Mouse (Mus musculus) retina, adult 2 months (tissue): ENCODE measurements around the gene Kansl1.

Experiments
- DNase-seq: peaks from one replicate; pipeline ENCODE4 v3.0.0-alpha.2; 2012; ENCODE audit warnings: low read depth, low spot score

Kansl1 gene

DNA sequence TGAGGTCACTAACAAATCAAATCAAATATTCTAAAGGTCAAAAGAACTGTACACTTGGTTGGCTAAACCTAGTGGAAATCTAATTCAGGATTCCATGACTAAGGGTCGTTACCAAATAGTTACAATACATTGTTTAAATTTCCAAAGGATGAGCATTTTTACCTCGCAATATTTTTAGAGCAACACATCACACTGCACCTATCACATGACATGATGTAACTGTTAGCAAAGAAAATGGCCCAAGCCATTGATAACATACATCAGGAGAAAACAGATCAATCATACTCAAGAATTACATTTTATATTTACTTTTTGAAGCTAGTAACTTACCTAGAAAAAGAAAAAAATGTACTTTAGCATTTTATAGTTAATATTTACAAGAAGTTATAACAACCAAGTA, 29.0 kb downstream of the Kansl1 start:
- DNase-seq = no peak

GRCm38 (mm10) chr11:104438450-104438849, 30.2 kb downstream of the Kansl1 start:
- DNase-seq = no peak

- no peak for DNase-seq
Measured at GRCm38 (mm10) chr11:104436394-104436954, 32.2 kb downstream of the Kansl1 start.

DNA sequence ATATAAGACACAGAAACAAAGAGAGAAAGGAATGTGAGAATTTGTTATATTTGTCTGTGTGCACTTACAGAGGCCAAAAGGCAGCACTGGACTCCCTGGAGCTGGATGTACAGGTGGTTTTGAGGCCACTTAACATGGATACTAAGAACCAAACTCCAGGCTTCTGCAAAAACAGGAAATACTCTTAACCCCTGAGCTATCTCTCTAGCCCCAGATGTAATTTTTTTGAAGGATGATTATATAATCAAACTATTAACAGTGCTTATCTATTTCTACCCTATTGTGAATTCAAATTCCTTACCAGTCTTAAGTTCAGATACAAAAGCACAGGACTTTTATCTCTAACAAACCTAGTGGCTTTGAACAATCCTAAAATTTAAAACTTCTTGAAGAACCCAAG, 32.9 kb downstream of the Kansl1 start:
- DNase-seq = no peak

- DNase-seq = no peak
Measured at GRCm38 (mm10) chr11:104435141-104435540, 33.5 kb downstream of the Kansl1 start.

DNA sequence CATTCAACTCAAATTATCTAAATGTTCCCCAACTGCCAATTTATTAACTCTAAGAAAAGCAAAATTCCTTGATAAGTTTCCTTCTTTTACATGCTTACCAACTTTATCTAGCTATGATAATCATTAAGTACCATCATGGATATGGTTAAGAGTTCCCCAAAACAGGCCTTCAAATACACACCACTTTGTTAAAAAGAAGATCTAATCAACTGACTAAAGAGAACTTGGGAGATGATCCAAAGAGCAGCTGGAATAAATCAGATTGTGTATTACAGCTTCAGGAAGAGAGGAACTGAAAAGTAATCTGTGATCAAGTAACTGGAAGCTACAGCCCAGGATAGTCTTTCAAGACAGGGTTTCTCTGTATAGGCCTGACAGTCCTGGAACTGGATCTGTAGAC, 36.4 kb downstream of the Kansl1 start:
- no peak for DNase-seq

- DNase-seq = no peak
Measured at GRCm38 (mm10) chr11:104431807-104432206, 36.9 kb downstream of the Kansl1 start.

- DNase-seq = no peak
Measured at GRCm38 (mm10) chr11:104424727-104425416, 43.8 kb downstream of the Kansl1 start.

DNA sequence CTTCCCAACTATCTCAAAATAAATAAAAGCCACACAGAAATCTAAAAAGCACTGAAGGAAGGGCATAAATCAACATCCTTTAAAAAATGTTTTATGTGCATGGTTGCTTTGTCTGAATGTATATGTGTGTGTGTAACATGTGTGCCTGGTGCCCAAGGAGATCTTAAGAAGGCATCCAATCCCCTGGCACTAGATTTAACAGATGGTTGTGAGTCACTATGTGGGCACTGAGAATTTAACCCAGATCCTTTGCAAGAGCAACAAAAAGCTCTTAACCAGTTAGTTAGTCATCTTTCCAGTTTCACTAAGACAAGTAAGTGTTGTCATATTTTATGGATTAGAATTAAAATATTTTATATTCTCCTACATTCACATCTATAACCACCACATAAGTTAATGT, 56.4 kb downstream of the Kansl1 start:
- DNase-seq = no peak

DNA sequence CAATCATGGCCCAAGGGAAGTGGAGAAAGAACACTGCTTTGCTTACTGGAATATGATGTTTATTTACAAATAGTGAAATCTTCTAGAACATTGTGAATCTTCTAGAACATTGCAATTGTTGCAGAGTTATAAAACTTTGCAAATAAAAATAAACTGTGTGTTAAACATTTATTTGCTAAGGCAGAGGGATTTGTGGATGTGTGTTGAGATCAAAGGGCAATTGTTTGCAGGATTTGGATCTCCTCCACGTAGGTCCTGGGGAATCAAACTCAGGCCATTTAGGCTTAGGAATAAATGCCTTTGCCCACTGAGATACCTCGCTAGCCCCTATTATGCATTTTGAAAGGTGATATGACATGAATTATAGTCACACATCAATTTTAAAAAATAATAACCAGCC, 61.3 kb downstream of the Kansl1 start:
- no peak for DNase-seq

DNA sequence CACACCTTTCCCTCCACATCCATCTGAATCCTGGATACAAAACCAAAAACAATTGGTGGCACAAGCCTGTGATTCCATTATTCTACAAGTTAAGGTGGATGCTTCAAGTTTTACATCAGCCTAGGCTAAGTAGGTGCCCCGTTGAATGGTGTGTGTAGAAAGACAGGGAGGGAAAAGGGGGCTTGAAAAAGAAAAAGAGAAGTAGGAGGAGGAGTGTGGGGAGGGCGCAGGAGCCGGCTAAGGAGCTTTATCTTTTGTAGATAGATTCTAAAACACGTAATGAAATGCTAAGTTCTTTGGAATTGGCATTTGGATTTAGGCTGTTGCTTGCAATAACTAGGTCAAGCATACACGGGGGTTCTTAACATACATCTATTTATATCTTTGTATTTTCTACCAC, 67.7 kb downstream of the Kansl1 start:
- DNase-seq = no peak

GRCm38 (mm10) chr11:104399459-104400216, 69.0 kb downstream of the Kansl1 start:
- no peak for DNase-seq

GRCm38 (mm10) chr11:104395648-104396047, 73.0 kb downstream of the Kansl1 start:
- DNase-seq = no peak

GRCm38 (mm10) chr11:104393196-104393595, 75.5 kb downstream of the Kansl1 start:
- no peak for DNase-seq

- DNase-seq = no peak
Measured at GRCm38 (mm10) chr11:104392153-104392552, 76.5 kb downstream of the Kansl1 start.

DNA sequence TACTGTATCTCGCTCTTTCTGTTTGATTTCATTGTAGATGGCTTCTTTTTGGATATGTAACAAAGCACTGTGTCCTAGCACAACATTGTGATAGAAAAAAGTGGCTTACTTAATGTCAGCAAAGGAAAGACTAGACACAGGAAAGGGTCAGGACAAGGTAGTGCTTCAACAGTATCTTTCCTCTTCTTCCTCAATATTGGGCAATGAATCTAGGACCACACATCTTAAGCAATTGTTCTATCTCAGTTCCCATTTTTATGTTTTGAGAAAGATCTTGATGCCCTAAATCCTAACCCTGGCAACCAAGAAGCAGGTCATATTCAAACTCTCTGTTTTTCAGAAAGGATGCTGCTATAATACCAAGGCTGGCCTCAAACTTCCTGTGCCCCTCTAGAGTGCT, 81.4 kb downstream of the Kansl1 start:
- DNase-seq = no peak

DNA sequence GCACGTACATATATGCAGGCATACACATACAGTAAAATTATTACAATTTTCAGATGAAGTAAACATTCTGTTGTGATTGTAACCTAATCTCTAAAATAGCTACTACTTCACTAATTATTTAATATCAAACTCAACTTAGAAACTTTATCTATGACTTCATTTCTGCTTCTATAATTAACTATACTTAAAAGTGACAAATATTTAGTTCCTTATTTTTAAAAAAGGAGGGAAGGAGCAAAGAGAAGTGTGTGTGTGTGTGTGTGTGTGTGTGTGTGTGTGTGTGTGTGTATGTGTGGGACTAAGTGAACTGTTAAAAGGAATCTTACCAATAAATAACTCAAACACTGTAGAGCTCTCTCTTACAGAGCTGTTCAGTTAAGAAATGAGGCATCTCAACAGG, 82.1 kb downstream of the Kansl1 start:
- no peak for DNase-seq

- DNase-seq = no peak
Measured at GRCm38 (mm10) chr11:104383167-104383810, 85.4 kb downstream of the Kansl1 start.

DNA sequence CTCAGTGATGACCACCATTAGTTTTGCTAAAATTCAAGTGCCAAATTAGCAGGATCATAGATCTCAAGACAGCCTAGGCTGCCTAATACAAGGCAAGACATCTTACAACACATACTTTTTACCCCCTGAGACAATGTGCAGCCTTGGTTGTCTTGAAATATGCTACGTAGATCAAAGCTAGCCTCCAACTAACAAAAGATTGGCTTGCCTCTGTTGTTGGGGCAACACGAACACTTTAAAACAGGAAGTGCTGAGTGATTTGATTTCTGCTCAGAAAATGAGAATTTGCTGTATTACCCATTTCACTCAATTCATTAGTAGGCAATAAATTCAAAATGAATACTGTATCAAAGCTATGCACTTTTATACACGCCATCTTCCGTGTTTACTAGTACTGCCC, 86.8 kb downstream of the Kansl1 start:
- DNase-seq = no peak

GRCm38 (mm10) chr11:104379635-104380034, 89.0 kb downstream of the Kansl1 start:
- DNase-seq = no peak

GRCm38 (mm10) chr11:104376291-104376690, 92.4 kb downstream of the Kansl1 start:
- no peak for DNase-seq

- DNase-seq = no peak
Measured at GRCm38 (mm10) chr11:104367486-104368190, 101.0 kb downstream of the Kansl1 start.
